ENCODE assay signal across 28 mouse cellular contexts in the genomic region with DNA sequence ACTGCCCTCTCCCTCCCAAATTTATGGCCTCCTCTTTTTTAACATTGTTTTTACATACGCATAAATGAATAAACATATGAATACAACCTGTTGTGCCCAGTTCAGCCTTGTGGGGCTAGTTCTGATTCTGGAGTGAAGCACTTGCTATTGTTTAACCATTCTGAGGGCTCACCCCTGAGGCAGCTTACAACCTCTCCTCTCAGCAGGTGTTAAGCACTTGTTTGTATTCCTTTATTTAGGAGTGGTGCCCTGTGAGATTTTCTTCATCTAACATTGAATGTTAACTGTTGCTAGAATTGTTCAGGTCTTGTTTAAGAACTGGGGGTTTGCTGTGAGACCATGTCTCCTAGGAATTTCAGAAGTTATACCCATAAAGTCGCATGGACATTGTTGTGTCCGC. TPM values are rescaled to one million over a fixed set of nuclear protein-coding genes. Genes with fewer than 3 reads are reported as not detected.
"Had no signal": no experiment of that assay in that cellular context is flagged by ENCODE, and none has a peak within 500 bp of the region (broad histone marks: within the 10 kb centered on the region; RNA-seq: fewer than 3 reads in every experiment).

No protein-coding gene starts in this region.

- DNase-seq: cerebellum, adult 9-11 months; cerebellum, postnatal 14 days; cerebellum, postnatal 25 days; cerebellum, postnatal 36 days; embryo, embryonic 11 days; forebrain, postnatal 0 days; gastrocnemius, adult 2 months; gastrocnemius, postnatal 10 days; gastrocnemius, postnatal 14 days; gastrocnemius, postnatal 25 days; gastrocnemius, postnatal 36 days; heart, adult 11 months; heart, adult 2 months had no signal

- H3K9ac ChIP-seq: embryonic facial prominence, embryonic 12.5 days; embryonic facial prominence, embryonic 13.5 days; embryonic facial prominence, embryonic 15.5 days; forebrain, embryonic 12.5 days; forebrain, embryonic 13.5 days; forebrain, embryonic 15.5 days; forebrain, postnatal 0 days had no signal

- H3K36me3 ChIP-seq: embryonic facial prominence, embryonic 10.5 days; embryonic facial prominence, embryonic 12.5 days; embryonic facial prominence, embryonic 13.5 days; embryonic facial prominence, embryonic 15.5 days; forebrain, embryonic 10.5 days; forebrain, embryonic 12.5 days; forebrain, embryonic 15.5 days; heart, embryonic 10.5 days had no signal

- H3K27ac ChIP-seq: embryonic facial prominence, embryonic 10.5 days; embryonic facial prominence, embryonic 12.5 days; embryonic facial prominence, embryonic 13.5 days; embryonic facial prominence, embryonic 15.5 days; forebrain, embryonic 10.5 days; forebrain, embryonic 12.5 days; forebrain, embryonic 13.5 days; forebrain, embryonic 15.5 days; gastrocnemius, adult 2 months; heart, adult 2 months; heart, embryonic 10.5 days had no signal

- ATAC-seq: forebrain, embryonic 13.5 days; forebrain, embryonic 14.5 days; forebrain, embryonic 15.5 days; forebrain, embryonic 16.5 days; forebrain, postnatal 0 days had no signal

- H3K4me1 ChIP-seq: embryonic facial prominence, embryonic 10.5 days; embryonic facial prominence, embryonic 12.5 days; embryonic facial prominence, embryonic 13.5 days; embryonic facial prominence, embryonic 15.5 days; forebrain, embryonic 10.5 days; forebrain, embryonic 12.5 days; forebrain, embryonic 13.5 days; forebrain, embryonic 15.5 days; heart, embryonic 10.5 days had no signal

- H3K9me3 ChIP-seq: embryonic facial prominence, embryonic 10.5 days; embryonic facial prominence, embryonic 12.5 days; embryonic facial prominence, embryonic 13.5 days; embryonic facial prominence, embryonic 15.5 days; forebrain, embryonic 10.5 days; forebrain, embryonic 12.5 days; forebrain, embryonic 13.5 days; forebrain, embryonic 15.5 days; heart, embryonic 10.5 days had no signal

- H3K4me3 ChIP-seq: embryonic facial prominence, embryonic 10.5 days; embryonic facial prominence, embryonic 12.5 days; embryonic facial prominence, embryonic 13.5 days; embryonic facial prominence, embryonic 15.5 days; erythroblast, embryonic 14.5 days; forebrain, embryonic 10.5 days; forebrain, embryonic 12.5 days; forebrain, embryonic 13.5 days; forebrain, embryonic 15.5 days; gastrocnemius, adult 2 months; heart, adult 2 months; heart, embryonic 10.5 days had no signal

- H3K4me2 ChIP-seq: embryonic facial prominence, embryonic 12.5 days; embryonic facial prominence, embryonic 13.5 days; embryonic facial prominence, embryonic 15.5 days; forebrain, embryonic 12.5 days; forebrain, embryonic 13.5 days; forebrain, embryonic 15.5 days had no signal

- H3K27me3 ChIP-seq: embryonic facial prominence, embryonic 12.5 days; embryonic facial prominence, embryonic 13.5 days; embryonic facial prominence, embryonic 15.5 days; forebrain, embryonic 12.5 days; forebrain, embryonic 13.5 days; forebrain, embryonic 15.5 days had no signal

RNA-seq across cellular contexts. Expression of gene Slc4a10, which starts 28.1 kb away (rescaled TPM):
- total RNA-seq: common myeloid progenitor, adult 5-6 weeks; gastrocnemius, postnatal 4 days; granulocyte monocyte progenitor cell, adult 5-6 weeks; heart, adult 2 months had no signal
- polyA plus RNA-seq: erythroblast, embryonic 14.5 days had no signal
